Mouse (Mus musculus) liver, embryonic 15.5 days (tissue): Measurements from ENCODE around the gene Lpcat3. TPM values are rescaled to one million over a fixed set of nuclear protein-coding genes. Genes with fewer than 3 reads are reported as not detected.
"Not testable (repeated sequence)": the region's sequence is repeated elsewhere in the genome, so short reads cannot be mapped to it uniquely, and the experiment has no call there.

ENCODE experiments used
- ATAC-seq: fragments of 200-750 bp; cut with Nextera tagmentation; 2 replicates; pipeline ENCODE4 v1.8.0; 2017; ENCODE audit warnings: moderate number of reproducible peaks, mild to moderate bottlenecking, moderate library complexity; ENCODE audit not compliant: insufficient read depth
- H3K27ac ChIP-seq: fragments of 300-500 bp; sonication (generic); replicated peaks from 2 replicates; pipeline ENCODE4 v1.5.1; 2015; ENCODE audit warnings: mild to moderate bottlenecking, inconsistent platforms
- H3K27me3 ChIP-seq: fragments of 300-500 bp; sonication (generic); 2 replicates; pipeline ENCODE4 v1.6.1; 2015; ENCODE audit warnings: mild to moderate bottlenecking, inconsistent platforms
- H3K36me3 ChIP-seq: fragments of 300-500 bp; sonication (generic); replicated peaks from 2 replicates; pipeline ENCODE4 v1.6.1; 2015; ENCODE audit warnings: moderate library complexity, mild to moderate bottlenecking, inconsistent platforms
- H3K4me1 ChIP-seq: fragments of 300-500 bp; sonication (generic); replicated peaks from 2 replicates; pipeline ENCODE4 v1.6.1; 2015; ENCODE audit warnings: inconsistent platforms
- H3K4me2 ChIP-seq: fragments of 300-500 bp; sonication (generic); 2 replicates; pipeline ENCODE4 v1.6.1; 2015; ENCODE audit warnings: moderate library complexity, mild to moderate bottlenecking, inconsistent platforms
- H3K4me3 ChIP-seq: fragments of 300-500 bp; sonication (generic); replicated peaks from 2 replicates; pipeline ENCODE4 v1.5.1; 2015; ENCODE audit warnings: mild to moderate bottlenecking, inconsistent platforms
- H3K9ac ChIP-seq: fragments of 300-500 bp; sonication (generic); 2 replicates; pipeline ENCODE4 v1.6.1; 2015; ENCODE audit warnings: moderate library complexity, mild to moderate bottlenecking, inconsistent platforms
- H3K9me3 ChIP-seq: fragments of 300-500 bp; sonication (generic); replicated peaks from 2 replicates; pipeline ENCODE4 v1.6.1; 2016; ENCODE audit warnings: inconsistent platforms
- WGBS: fragments of 180-500 bp; shearing (Covaris S2); methylation state at CpG from one replicate; pipeline ENCODE4 v1.1.7; 2015; ENCODE audit warnings: mixed read lengths; ENCODE audit not compliant: insufficient replicate concordance; 5-methylcytosine and 5-hydroxymethylcytosine counted together
- polyA plus RNA-seq: library from polyadenylated mRNA; unstranded; fragments of >200 nt; fragmentation: Nextera tagmentation; extraction: Ambion mirVana; gene quantifications from 2 replicates; pipeline ENCODE4 v1.2.1, GENCODE M21; 2015

The Lpcat3 gene
- 82.0 and 85.6 TPM in 2 replicates for polyA plus RNA-seq

DNA sequence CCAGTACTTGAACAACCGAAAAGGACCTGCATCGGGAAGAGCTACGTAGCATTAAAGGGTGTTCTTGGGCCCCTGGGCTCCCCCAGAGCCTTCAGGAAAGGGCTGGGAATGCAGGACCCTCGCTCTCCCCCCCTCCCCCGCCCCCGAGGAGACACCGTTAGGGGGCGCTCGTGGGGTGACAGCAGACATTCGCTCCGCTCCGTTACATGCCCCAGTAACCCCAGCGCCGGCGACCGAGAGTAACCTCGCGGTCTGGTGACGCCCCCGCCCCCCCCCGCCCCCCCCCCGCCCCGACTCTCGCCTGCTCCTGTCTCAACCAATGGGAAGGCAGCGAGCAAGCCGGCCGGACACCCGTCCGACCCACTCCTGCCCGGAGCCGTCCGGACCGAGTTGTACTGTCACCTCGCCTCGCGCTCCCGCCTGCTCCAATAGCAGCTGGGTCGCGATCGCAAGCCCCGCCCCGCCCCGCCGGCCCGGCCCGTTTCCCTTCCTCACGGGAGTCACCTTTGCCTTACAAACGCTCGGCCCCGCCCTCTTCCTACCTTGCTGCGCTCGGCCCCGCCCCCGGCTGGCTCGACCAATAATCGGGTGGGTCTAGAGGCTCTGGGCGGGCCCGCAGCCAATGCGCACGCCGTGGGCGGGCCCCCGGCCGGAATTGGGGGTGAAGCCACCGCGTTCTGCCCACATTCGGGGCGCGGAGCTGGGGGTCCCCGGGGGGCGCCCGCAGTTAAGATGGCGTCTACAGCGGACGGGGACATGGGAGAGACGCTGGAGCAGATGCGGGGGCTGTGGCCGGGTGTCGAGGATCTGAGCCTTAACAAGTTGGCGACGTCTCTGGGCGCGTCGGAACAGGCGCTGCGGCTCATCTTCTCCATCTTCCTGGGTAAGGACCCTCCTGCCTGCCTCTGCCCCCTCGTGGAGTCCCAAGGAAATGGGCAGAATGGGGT is at the start of gene Lpcat3:
Gene Lpcat3 (plus strand): TSS at position 551 of the 947 bp plus-strand sequence.
- peaks cover 46% of the 10 kb centered on the region for H3K4me1 ChIP-seq
- no peaks in the 10 kb centered on the region for H3K27me3 ChIP-seq
- H3K36me3 ChIP-seq: peaks cover 24% of the 10 kb centered on the region
- H3K4me2 ChIP-seq: peak within 1 kb of the TSS; percentile 85
- peak within 1 kb of the TSS; percentile 89 for H3K27ac ChIP-seq
- peak within 1 kb of the TSS; percentile 84 for H3K9ac ChIP-seq
- ATAC-seq: peak; percentile 97
- 1% methylated on average over 77 of the region's 87 CpGs for WGBS
- peak within 1 kb of the TSS; percentile 91 for H3K4me3 ChIP-seq
- no peaks in the 10 kb centered on the region for H3K9me3 ChIP-seq

DNA sequence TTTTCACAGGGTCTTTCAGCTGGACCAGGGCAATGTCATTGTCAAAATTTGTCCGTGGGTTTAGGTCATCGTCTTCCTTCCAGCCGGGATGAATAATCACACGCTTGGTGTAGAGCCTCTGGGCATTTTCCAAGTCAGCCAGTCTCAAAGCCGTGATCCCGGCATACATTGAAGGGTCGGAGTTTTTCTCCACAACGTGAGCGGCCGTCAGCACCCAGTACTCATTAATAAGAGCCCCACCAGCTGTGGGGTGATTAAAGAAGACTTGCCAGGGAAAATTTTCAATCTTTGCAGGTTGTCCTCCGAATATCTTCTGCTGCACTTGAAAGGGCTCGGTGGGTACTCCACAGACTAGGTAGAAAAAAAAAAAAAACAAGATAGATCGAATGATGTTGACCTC is 37.2 kb upstream of the Lpcat3 start:
- Histone ChIP-seq H3K27me3 (no peaks in the 10 kb centered on the region), H3K27ac (no peak overlapping the region), H3K4me2 (no peak overlapping the region), H3K4me3 (no peak overlapping the region), H3K4me1 (no peaks in the 10 kb centered on the region), H3K36me3 (no peaks in the 10 kb centered on the region), H3K9me3 (no peaks in the 10 kb centered on the region), H3K9ac (no peak overlapping the region)
- ATAC-seq: no peak
- 73% methylated on average over 13 of the region's 13 CpGs for WGBS

DNA sequence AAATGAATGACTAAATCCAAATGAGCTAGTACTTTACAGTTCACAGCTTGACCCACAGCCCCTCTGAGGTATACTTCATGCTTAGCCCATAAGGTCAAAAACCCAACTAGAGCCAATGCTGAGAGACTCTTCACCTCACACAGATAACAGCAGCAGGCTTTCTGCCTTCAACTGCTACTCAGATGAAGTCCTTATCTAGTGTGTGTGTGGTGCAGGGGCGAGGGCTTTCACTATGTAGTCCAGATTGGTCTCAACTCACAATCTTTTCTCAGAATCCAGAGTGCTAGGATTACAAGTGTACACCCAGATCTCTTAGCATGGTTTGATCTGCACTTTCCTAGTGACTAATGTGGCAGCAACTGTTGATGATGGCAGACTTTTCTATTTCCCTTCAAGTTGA is 36.6 kb upstream of the Lpcat3 start:
- not testable (repeated sequence) for ATAC-seq, H3K27me3 ChIP-seq, H3K9ac ChIP-seq, H3K4me2 ChIP-seq, H3K27ac ChIP-seq, H3K36me3 ChIP-seq, H3K4me1 ChIP-seq, H3K9me3 ChIP-seq, H3K4me3 ChIP-seq
- 8% methylated on average over 1 of the region's 1 CpGs for whole genome bisulfite sequencing

DNA sequence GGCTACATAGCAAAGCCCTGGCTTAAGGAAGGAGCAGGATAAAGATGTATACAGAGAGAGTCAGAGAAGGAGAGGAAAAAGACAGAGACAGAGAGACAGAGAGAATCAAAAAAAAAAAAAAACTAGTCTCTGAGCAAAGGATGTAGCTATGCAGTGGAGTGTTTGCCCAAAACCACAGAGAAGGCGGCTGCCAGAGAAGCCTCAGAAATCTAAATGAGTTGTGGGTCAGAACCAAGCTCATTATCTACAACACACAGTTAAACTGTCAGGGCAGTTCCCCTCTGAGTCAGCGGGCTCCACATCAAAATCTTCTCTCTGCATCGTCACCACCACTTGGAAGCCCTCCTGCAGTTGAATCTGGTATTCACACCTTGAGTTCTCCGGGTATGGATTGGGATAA is 32.1 kb upstream of the Lpcat3 start:
- Histone ChIP-seq H3K27me3 (no peaks in the 10 kb centered on the region), H3K9me3 (no peaks in the 10 kb centered on the region), H3K4me3 (no peak overlapping the region), H3K4me2 (no peak overlapping the region), H3K4me1 (no peaks in the 10 kb centered on the region), H3K9ac (no peak overlapping the region), H3K27ac (no peak overlapping the region), H3K36me3 (no peaks in the 10 kb centered on the region)
- 50% methylated on average over 4 of the region's 4 CpGs for WGBS
- no peak for ATAC-seq

DNA sequence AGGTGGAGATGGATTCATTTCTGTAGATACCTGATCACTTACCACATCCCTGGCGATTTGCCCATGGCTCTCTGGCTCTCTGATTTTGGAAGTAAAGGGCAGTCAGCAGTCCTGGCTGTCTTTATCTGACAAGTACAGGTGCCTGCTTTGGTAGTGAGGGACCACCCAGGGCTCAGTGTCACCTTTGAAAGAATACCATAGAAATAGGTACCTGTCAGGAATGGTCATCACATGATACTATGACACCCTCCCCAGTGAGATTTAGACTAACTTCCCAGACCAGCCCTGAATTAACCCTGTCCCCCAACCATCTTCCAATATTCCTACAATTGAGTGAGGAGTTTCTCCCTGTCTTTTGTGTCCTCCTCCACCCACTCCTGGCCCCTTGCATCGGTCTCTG is 26.8 kb upstream of the Lpcat3 start, which contains the start of gene C1s2:
Gene C1s2 (minus strand): TSS at position 101 of the 400 bp plus-strand sequence.
- H3K4me1 ChIP-seq, H3K4me2 ChIP-seq, H3K4me3 ChIP-seq, H3K27me3 ChIP-seq, H3K36me3 ChIP-seq, H3K27ac ChIP-seq, H3K9ac ChIP-seq, ATAC-seq, H3K9me3 ChIP-seq: not testable (repeated sequence)
- 48% methylated on average over 2 of the region's 2 CpGs for WGBS

DNA sequence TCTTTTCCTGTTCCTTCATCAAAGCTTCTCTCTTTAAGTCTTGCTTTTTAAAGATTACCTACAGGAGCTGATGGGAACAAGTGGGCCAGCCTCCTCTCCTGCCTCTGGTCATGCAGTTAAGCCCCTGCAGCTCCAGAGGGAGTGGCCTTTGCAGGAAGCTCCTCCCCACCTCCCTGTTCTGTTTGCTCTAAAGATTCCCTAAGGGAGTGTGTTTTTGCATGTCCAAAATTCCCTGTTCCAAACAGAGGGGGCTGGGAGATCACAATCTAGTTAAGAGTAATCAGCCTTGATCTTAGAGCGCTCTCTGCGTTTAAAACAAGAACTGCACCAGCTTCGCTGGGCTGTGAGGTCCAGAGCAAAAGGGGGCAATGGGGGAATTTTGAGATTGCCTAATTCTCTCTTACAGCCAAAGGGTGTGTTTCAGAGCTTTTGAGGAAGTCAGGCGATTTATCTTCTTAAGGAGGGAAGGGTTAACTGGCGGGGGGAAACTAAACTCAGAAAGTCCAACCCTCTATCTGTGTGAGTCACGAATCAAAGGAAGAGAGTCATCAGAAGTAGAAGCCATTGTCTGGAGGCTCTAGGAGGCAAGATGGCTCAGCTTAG is 25.9 kb upstream of the Lpcat3 start:
- H3K9me3 ChIP-seq, H3K27me3 ChIP-seq, H3K27ac ChIP-seq, ATAC-seq, H3K4me2 ChIP-seq, H3K4me3 ChIP-seq, H3K9ac ChIP-seq, H3K36me3 ChIP-seq, H3K4me1 ChIP-seq: not testable (repeated sequence)
- 17% methylated on average over 6 of the region's 6 CpGs for WGBS

DNA sequence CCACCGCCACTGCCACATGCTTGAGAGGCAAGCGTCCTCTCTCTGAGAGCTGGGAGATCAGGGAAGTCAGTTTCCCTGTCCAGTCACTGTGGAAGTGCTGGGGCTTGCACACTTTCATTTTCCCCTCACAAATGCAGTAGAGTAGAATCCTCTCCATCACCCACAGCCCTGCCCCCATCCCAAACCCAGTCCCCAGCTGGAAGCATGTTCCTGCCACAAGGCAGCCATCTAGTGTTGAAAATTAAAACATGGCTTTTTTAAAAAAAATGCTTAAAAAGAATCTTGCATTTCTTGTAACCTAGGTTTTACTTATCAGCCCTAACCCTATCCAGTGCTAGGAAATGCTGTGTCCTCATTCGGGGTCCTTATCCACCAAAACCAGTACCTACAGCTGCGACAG is 22.8 kb upstream of the Lpcat3 start:
- no peak overlapping the region for H3K4me3 ChIP-seq
- 56% methylated on average over 4 of the region's 4 CpGs for WGBS
- H3K9ac ChIP-seq: no peak overlapping the region
- no peaks in the 10 kb centered on the region for H3K27me3 ChIP-seq
- H3K36me3 ChIP-seq: no peaks in the 10 kb centered on the region
- peaks cover 15% of the 10 kb centered on the region; the same call in 1 of the 2 replicates for H3K4me1 ChIP-seq
- no peak overlapping the region for H3K4me2 ChIP-seq
- ATAC-seq: no peak
- no peak overlapping the region for H3K27ac ChIP-seq
- no peaks in the 10 kb centered on the region for H3K9me3 ChIP-seq

DNA sequence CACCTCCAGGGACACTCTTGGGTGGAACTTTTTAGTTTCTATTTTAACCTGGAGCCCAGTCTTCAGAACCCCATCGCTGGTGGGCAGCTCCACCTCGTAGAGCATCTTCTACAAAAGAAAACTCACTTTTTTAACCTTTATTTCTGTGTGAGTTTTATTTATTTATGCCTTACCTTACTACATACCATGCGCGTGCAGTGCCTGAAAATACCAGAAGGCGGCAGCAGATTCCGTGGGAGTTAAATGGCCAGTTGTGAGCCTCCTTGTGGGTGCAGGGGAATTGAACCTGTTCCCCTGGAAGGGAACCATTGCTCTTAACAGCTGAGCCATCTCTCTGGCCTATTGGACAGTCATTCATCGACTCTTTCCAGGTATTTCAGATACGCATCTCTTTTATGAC is 21.8 kb upstream of the Lpcat3 start:
- 31% methylated on average over 8 of the region's 8 CpGs for WGBS
- Histone ChIP-seq H3K27me3 (no peaks in the 10 kb centered on the region), H3K9me3 (no peaks in the 10 kb centered on the region), H3K9ac (no peak overlapping the region), H3K4me3 (no peak overlapping the region), H3K4me1 (peaks cover 19% of the 10 kb centered on the region), H3K36me3 (no peaks in the 10 kb centered on the region), H3K4me2 (no peak overlapping the region), H3K27ac (no peak overlapping the region)
- ATAC-seq: no peak

DNA sequence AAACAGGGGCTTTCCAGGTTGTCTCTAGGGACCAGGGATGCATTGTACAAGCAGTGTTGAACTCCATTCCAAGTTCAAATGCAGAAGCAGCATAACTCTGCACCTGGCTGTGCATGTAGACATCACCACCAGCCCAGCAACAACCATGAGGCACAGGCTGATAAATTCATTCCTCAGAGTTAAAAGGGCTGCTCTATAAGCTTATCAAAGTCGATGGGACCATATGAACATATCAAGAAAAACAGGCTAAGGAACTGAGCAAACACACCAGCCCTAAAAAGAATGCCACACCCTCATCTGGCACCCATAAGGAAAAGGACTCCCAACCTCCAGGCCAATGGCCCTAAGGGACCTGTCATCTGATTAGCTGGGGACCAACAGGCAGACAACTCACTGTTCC is 16.4 kb upstream of the Lpcat3 start:
- H3K27ac ChIP-seq: peak overlapping the region; percentile 90
- WGBS: 18% methylated on average over 1 of the region's 1 CpGs
- peak; percentile 96 for ATAC-seq

DNA sequence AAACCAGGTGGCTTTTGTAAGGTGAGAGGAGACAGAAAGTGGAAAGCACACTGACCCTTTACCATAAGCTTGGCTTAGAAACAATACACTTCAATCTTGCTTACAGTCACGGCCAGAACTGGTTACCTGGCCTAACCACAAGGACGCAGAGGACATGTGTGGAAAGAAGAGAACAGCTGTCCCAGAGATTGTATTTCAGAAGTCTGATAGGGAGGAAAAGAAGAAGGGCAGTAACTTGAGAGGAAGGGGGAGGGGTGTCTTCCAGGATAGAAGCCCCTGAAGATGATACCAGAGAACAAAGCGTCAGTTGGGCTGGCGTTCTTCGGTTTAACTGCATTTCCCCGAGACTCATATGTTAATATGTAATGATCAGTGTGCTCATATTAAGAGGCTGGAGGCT is 6.9 kb upstream of the Lpcat3 start:
- H3K27me3 ChIP-seq: no peaks in the 10 kb centered on the region
- ATAC-seq: no peak
- H3K27ac ChIP-seq: no peak overlapping the region
- H3K36me3 ChIP-seq: no peaks in the 10 kb centered on the region
- H3K4me3 ChIP-seq: no peak overlapping the region
- 52% methylated on average over 6 of the region's 6 CpGs for WGBS
- H3K4me2 ChIP-seq: no peak overlapping the region
- H3K9me3 ChIP-seq: no peaks in the 10 kb centered on the region
- no peak overlapping the region for H3K9ac ChIP-seq
- peaks cover 7% of the 10 kb centered on the region for H3K4me1 ChIP-seq

More for the DNA sequence above, 16.4 kb upstream of the Lpcat3 start:
- H3K9ac ChIP-seq: no peak overlapping the region
- H3K9me3 ChIP-seq: no peaks in the 10 kb centered on the region
- no peaks in the 10 kb centered on the region for H3K27me3 ChIP-seq
- peak overlapping the region; percentile 37 for H3K4me2 ChIP-seq
- no peak overlapping the region for H3K4me3 ChIP-seq
- no peaks in the 10 kb centered on the region for H3K36me3 ChIP-seq
- H3K4me1 ChIP-seq: peaks cover 33% of the 10 kb centered on the region

DNA sequence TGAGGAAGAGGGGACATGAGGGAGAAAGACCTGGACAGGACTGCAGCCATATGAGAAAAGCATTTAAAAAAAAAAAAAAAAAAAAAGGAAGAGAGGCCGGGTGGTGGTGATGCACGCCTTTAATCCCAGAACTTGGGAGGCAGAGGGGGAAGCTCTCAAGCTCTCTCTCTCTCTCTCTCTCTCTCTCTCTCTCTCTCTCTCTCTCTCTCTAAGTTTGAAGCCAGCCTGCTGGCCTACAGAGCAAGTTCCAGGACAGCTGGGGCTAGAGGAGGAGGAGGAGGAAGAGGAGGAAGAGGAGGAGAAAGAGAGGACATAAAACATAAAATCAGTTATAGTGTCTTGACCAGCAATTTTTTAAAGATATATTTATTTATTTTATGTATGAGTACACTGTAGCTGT is 4.8 kb upstream of the Lpcat3 start:
- no peak for ATAC-seq
- no peak overlapping the region for H3K27ac ChIP-seq
- WGBS: 53% methylated on average over 2 of the region's 2 CpGs

More for the DNA sequence above, 4.8 kb upstream of the Lpcat3 start:
- no peak overlapping the region for H3K4me3 ChIP-seq
- no peaks in the 10 kb centered on the region for H3K36me3 ChIP-seq
- H3K4me2 ChIP-seq: no peak overlapping the region
- no peak overlapping the region for H3K9ac ChIP-seq
- H3K9me3 ChIP-seq: no peaks in the 10 kb centered on the region
- H3K4me1 ChIP-seq: peaks cover 23% of the 10 kb centered on the region
- H3K27me3 ChIP-seq: no peaks in the 10 kb centered on the region
